ENCODE assay signal across 8 mouse cellular contexts in genomic region chr2:32318709-32319585, GRCm38 (mm10). TPM values are rescaled to one million over a fixed set of nuclear protein-coding genes. Genes with fewer than 3 reads are reported as not detected.
DNase-seq lines count a peak whose midpoint lies in the region; ATAC-seq and TF ChIP-seq lines count a peak whose summit lies in the region.

No protein-coding gene starts in this region.

- intact Hi-C loops in left cerebral cortex, postnatal 4 days (cut with DNase I), result no loop called here

- H3K27me3 ChIP-seq in heart, embryonic 10.5 days (ENCODE audit: insufficient read depth, poor library complexity, severe bottlenecking), result peaks cover 49% of the 10 kb centered on the region
- H3K27me3 ChIP-seq in CH12.LX (replicated peaks), result peaks cover 73% of the 10 kb centered on the region
- peaks cover 25% of the 10 kb centered on the region for H3K27me3 ChIP-seq in heart, postnatal 0 days (ENCODE audit: control insufficient read depth, insufficient read depth, low read length)
- peaks cover 31% of the 10 kb centered on the region for H3K27me3 ChIP-seq in liver, embryonic 16.5 days (ENCODE audit: control insufficient read depth, insufficient read depth, low read depth, low read length)

- H3K27ac ChIP-seq in heart, embryonic 10.5 days, result peak overlapping the region; percentile 91
- H3K27ac ChIP-seq in CH12.LX (ENCODE audit: insufficient read depth, low read depth), result no peak overlapping the region
- peak overlapping the region; percentile 63 for H3K27ac ChIP-seq in heart, postnatal 0 days (ENCODE audit: low read depth)
- no peak overlapping the region for H3K27ac ChIP-seq in liver, embryonic 16.5 days (ENCODE audit: low read length)

- H3K4me1 ChIP-seq in heart, embryonic 10.5 days, result peaks cover 73% of the 10 kb centered on the region
- H3K4me1 ChIP-seq in CH12.LX (ENCODE audit: control insufficient read depth in 1 of 2, insufficient read depth in 2 of 2), result peaks cover 8 to 13% of the 10 kb centered on the region in 2 experiments
- peaks cover 20% of the 10 kb centered on the region for H3K4me1 ChIP-seq in heart, postnatal 0 days (ENCODE audit: control insufficient read depth, insufficient read depth)
- H3K4me1 ChIP-seq in liver, embryonic 16.5 days (ENCODE audit: control insufficient read depth, low read depth, low read length), result no peaks in the 10 kb centered on the region

- in situ Hi-C loops in CH12.LX (cut with MboI; ENCODE audit: low pct_ligation_motif_present, low pct_unique_long_range_greater_than_20kb, low sequenced_read_pairs), result no loop called here

- WGBS in heart, embryonic 10.5 days, result 68% methylated on average over 14 of the region's 14 CpGs
- WGBS in heart, postnatal 0 days, result 70% methylated on average over 14 of the region's 14 CpGs
- WGBS in liver, embryonic 16.5 days (ENCODE audit: insufficient replicate concordance), result 69% methylated on average over 14 of the region's 14 CpGs

- no peaks in the 10 kb centered on the region for H3K9me3 ChIP-seq in heart, embryonic 10.5 days
- no peaks in the 10 kb centered on the region for H3K9me3 ChIP-seq in CH12.LX (replicated peaks; ENCODE audit: low read length)
- H3K9me3 ChIP-seq in heart, postnatal 0 days (replicated peaks; ENCODE audit: control insufficient read depth, low read length), result no peaks in the 10 kb centered on the region
- H3K9me3 ChIP-seq in liver, embryonic 16.5 days (replicated peaks; ENCODE audit: control insufficient read depth, low read length), result no peaks in the 10 kb centered on the region

- no peaks in the 10 kb centered on the region for H3K36me3 ChIP-seq in heart, embryonic 10.5 days
- no peaks in the 10 kb centered on the region for H3K36me3 ChIP-seq in CH12.LX (replicated peaks in 1 of 2; ENCODE audit: control insufficient read depth in 1 of 2, insufficient read depth in 1 of 2, low read length in 1 of 2)
- H3K36me3 ChIP-seq in heart, postnatal 0 days (replicated peaks; ENCODE audit: control insufficient read depth, insufficient read depth, low read length), result no peaks in the 10 kb centered on the region
- H3K36me3 ChIP-seq in liver, embryonic 16.5 days (ENCODE audit: control insufficient read depth, insufficient read depth), result no peaks in the 10 kb centered on the region

- no peak for TF ChIP-seq POLR2A in CH12.LX (IDR thresholded peaks at IDR 0.05; ENCODE audit: low read depth, low read length)

- dilution Hi-C loops in CH12.LX (cut with MboI; ENCODE audit: extremely low pct_ligation_motif_present, extremely low pct_unique_long_range_greater_than_20kb, low sequenced_read_pairs), result no loop called here

- ATAC-seq in heart, postnatal 0 days (ENCODE audit: insufficient read depth, low read depth), result no peak
- ATAC-seq in liver, embryonic 16.5 days (ENCODE audit: low read depth), result no peak

- no peak for TF ChIP-seq CTCF in CH12.LX (conservative IDR thresholded peaks at IDR 0.05 in 1 of 2, IDR thresholded peaks at IDR 0.05 in 1 of 2; ENCODE audit: low read depth in 2 of 2, low read length in 2 of 2)
- no peak for TF ChIP-seq CTCF in heart, postnatal 0 days (IDR thresholded peaks at IDR 0.05; ENCODE audit: low read depth)

- no peak overlapping the region for H3K4me2 ChIP-seq in CH12.LX (ENCODE audit: insufficient read depth, low read depth, poor library complexity, severe bottlenecking)
- peak overlapping the region; percentile 51 for H3K4me2 ChIP-seq in heart, postnatal 0 days (ENCODE audit: low read depth, low read length)
- H3K4me2 ChIP-seq in liver, embryonic 16.5 days (ENCODE audit: low read depth, low read length), result no peak overlapping the region

- H3K9ac ChIP-seq in CH12.LX (ENCODE audit: insufficient read depth, low read depth), result no peak overlapping the region
- peak overlapping the region; percentile 35; the same call in 1 of the 2 replicates for H3K9ac ChIP-seq in heart, postnatal 0 days (replicated peaks; ENCODE audit: low read depth, low read length)
- 0 out of 2 replicates have a peak overlapping the region, but pooled peaks have one; percentile 15 for H3K9ac ChIP-seq in liver, embryonic 16.5 days (ENCODE audit: low read depth, low read length)

- TF ChIP-seq EP300 in CH12.LX (IDR thresholded peaks at IDR 0.05; ENCODE audit: low read length), result no peak
- no peak for TF ChIP-seq EP300 in heart, postnatal 0 days (IDR thresholded peaks at IDR 0.05; ENCODE audit: low read depth)

- TF ChIP-seq RAD21 in CH12.LX (IDR thresholded peaks at IDR 0.05; ENCODE audit: low read depth, low read length), result no peak

- no peak for DNase-seq in heart, embryonic 10.5 days (ENCODE audit: low spot score)
- no peak for DNase-seq in heart, adult 11 months
- no peak for DNase-seq in CH12.LX (ENCODE audit: extremely low read depth)
- DNase-seq in heart, postnatal 0 days (ENCODE audit: low spot score), result no peak
- DNase-seq in layer of hippocampus, postnatal 25 days (ENCODE audit: extremely low spot score in 1 of 2, low spot score in 1 of 2), result no peak
- DNase-seq in adrenal gland, adult 8-10 months, result no peak
- DNase-seq in left cerebral cortex, postnatal 4 days, result no peak

- H3K79me2 ChIP-seq in CH12.LX (replicated peaks; ENCODE audit: control insufficient read depth, extremely low read depth, insufficient read depth, poor library complexity, severe bottlenecking), result no peaks in the 10 kb centered on the region

- peak overlapping the region; percentile 62 for H3K4me3 ChIP-seq in heart, embryonic 10.5 days
- H3K4me3 ChIP-seq in CH12.LX (replicated peaks in 1 of 3; ENCODE audit: low read depth in 2 of 3, low read length in 2 of 3, poor library complexity in 1 of 3), result no peak overlapping the region
- H3K4me3 ChIP-seq in heart, postnatal 0 days (ENCODE audit: low read depth, low read length), result peak overlapping the region; percentile 33
- no peak overlapping the region for H3K4me3 ChIP-seq in liver, embryonic 16.5 days (ENCODE audit: low read depth, low read length)

RNA-seq across cellular contexts. Expression of gene Swi5, which starts 31.1 kb away (rescaled TPM):
- polyA plus RNA-seq in heart, embryonic 10.5 days (2016; fragmentation: Nextera tagmentation; extraction: Ambion mirVana), result 318 and 348 TPM in 2 replicates
- total RNA-seq in CH12.LX (2012; rRNA removed) (295 and 327 TPM in 2 replicates), CH12.LX (2014; rRNA removed) (437 and 491 TPM in 2 replicates)
- 344 and 410 TPM in 2 replicates for polyA plus RNA-seq in CH12.LX (2012; ENCODE audit: insufficient read length, low read depth)
- total RNA-seq in heart, postnatal 0 days (2014; rRNA removed; ENCODE audit: low replicate concordance), result 248 and 262 TPM in 2 replicates
- 330 and 353 TPM in 2 replicates for polyA plus RNA-seq in heart, postnatal 0 days (2015; fragmentation: Nextera tagmentation; extraction: Ambion mirVana)
- polyA plus RNA-seq in liver, embryonic 16.5 days (2015; fragmentation: Nextera tagmentation; extraction: Ambion mirVana), result 134 and 157 TPM in 2 replicates
- total RNA-seq in layer of hippocampus, postnatal 25 days (2021), result 100 to 1,000 TPM; 206 to 208 TPM
- total RNA-seq in adrenal gland, adult 8-10 months (2022), result 100 to 1,000 TPM; 263 to 285 (median 273) TPM
- 100 to 1,000 TPM; 228 to 230 TPM for total RNA-seq in left cerebral cortex, postnatal 4 days (2021)

RNA-seq across cellular contexts. Expression of gene Golga2, which starts 31.8 kb away (rescaled TPM):
- 22.0 and 27.2 TPM in 2 replicates for polyA plus RNA-seq in heart, embryonic 10.5 days (2016; fragmentation: Nextera tagmentation; extraction: Ambion mirVana)
- total RNA-seq in CH12.LX (2012; rRNA removed) (21.2 and 23.0 TPM in 2 replicates), CH12.LX (2014; rRNA removed) (15.4 and 17.0 TPM in 2 replicates)
- polyA plus RNA-seq in CH12.LX (2012; ENCODE audit: insufficient read length, low read depth), result 27.1 and 31.3 TPM in 2 replicates
- total RNA-seq in heart, postnatal 0 days (2014; rRNA removed; ENCODE audit: low replicate concordance), result 46.7 and 56.4 TPM in 2 replicates
- polyA plus RNA-seq in heart, postnatal 0 days (2015; fragmentation: Nextera tagmentation; extraction: Ambion mirVana), result 20.8 and 23.4 TPM in 2 replicates
- 9.5 and 10.0 TPM in 2 replicates for polyA plus RNA-seq in liver, embryonic 16.5 days (2015; fragmentation: Nextera tagmentation; extraction: Ambion mirVana)
- 10 to 100 TPM; 81.4 to 89.9 TPM for total RNA-seq in layer of hippocampus, postnatal 25 days (2021)
- total RNA-seq in adrenal gland, adult 8-10 months (2022), result 10 to 100 TPM; 68.4 to 97.0 (median 84.9) TPM
- total RNA-seq in left cerebral cortex, postnatal 4 days (2021), result 10 to 100 TPM; 75.6 to 81.7 TPM

RNA-seq across cellular contexts. Expression of gene Ciz1, which starts 33.2 kb away (rescaled TPM):
- 41.0 and 48.0 TPM in 2 replicates for polyA plus RNA-seq in heart, embryonic 10.5 days (2016; fragmentation: Nextera tagmentation; extraction: Ambion mirVana)
- total RNA-seq in CH12.LX (2012; rRNA removed) (14.1 and 20.4 TPM in 2 replicates), CH12.LX (2014; rRNA removed) (8.1 and 8.2 TPM in 2 replicates)
- 47.0 and 47.3 TPM in 2 replicates for polyA plus RNA-seq in CH12.LX (2012; ENCODE audit: insufficient read length, low read depth)
- 61.9 and 79.9 TPM in 2 replicates for total RNA-seq in heart, postnatal 0 days (2014; rRNA removed; ENCODE audit: low replicate concordance)
- polyA plus RNA-seq in heart, postnatal 0 days (2015; fragmentation: Nextera tagmentation; extraction: Ambion mirVana), result 17.6 and 18.5 TPM in 2 replicates
- polyA plus RNA-seq in liver, embryonic 16.5 days (2015; fragmentation: Nextera tagmentation; extraction: Ambion mirVana), result 15.1 and 18.8 TPM in 2 replicates
- total RNA-seq in layer of hippocampus, postnatal 25 days (2021), result 10 to 100 TPM; 56.1 to 85.3 TPM
- 100 to 1,000 TPM in 1 of 4 experiments, 10 to 100 TPM in 3; 71.6 to 115 (median 85.4) TPM for total RNA-seq in adrenal gland, adult 8-10 months (2022)
- 100 to 1,000 TPM in 1 of 2 experiments, 10 to 100 TPM in 1; 87.7 to 101 TPM for total RNA-seq in left cerebral cortex, postnatal 4 days (2021)

RNA-seq across cellular contexts. Expression of gene Dnm1, which starts 34.2 kb away (rescaled TPM):
- polyA plus RNA-seq in heart, embryonic 10.5 days (2016; fragmentation: Nextera tagmentation; extraction: Ambion mirVana), result 4.3 and 9.4 TPM in 2 replicates
- total RNA-seq in CH12.LX (2012; rRNA removed) (0.13 and 0.25 TPM in 2 replicates), CH12.LX (2014; rRNA removed) (not detected in 2 replicates)
- 0.20 TPM in 1 of 2 replicates, not detected in the other for polyA plus RNA-seq in CH12.LX (2012; ENCODE audit: insufficient read length, low read depth)
- total RNA-seq in heart, postnatal 0 days (2014; rRNA removed; ENCODE audit: low replicate concordance), result 3.4 and 10.3 TPM in 2 replicates
- polyA plus RNA-seq in heart, postnatal 0 days (2015; fragmentation: Nextera tagmentation; extraction: Ambion mirVana), result 1.5 and 1.6 TPM in 2 replicates
- polyA plus RNA-seq in liver, embryonic 16.5 days (2015; fragmentation: Nextera tagmentation; extraction: Ambion mirVana), result 0.25 and 0.52 TPM in 2 replicates
- 1,000 to 10,000 TPM; 1,309 to 1,323 TPM for total RNA-seq in layer of hippocampus, postnatal 25 days (2021)
- 10 to 100 TPM; 23.2 to 50.0 (median 34.4) TPM for total RNA-seq in adrenal gland, adult 8-10 months (2022)
- total RNA-seq in left cerebral cortex, postnatal 4 days (2021), result 100 to 1,000 TPM; 241 to 308 TPM

RNA-seq across cellular contexts. Expression of gene Uck1, which starts 59.0 kb away (rescaled TPM):
- 63.1 and 65.8 TPM in 2 replicates for polyA plus RNA-seq in heart, embryonic 10.5 days (2016; fragmentation: Nextera tagmentation; extraction: Ambion mirVana)
- total RNA-seq in CH12.LX (2012; rRNA removed), result 45.0 and 47.2 TPM in 2 replicates
- 35.7 and 39.8 TPM in 2 replicates for total RNA-seq in CH12.LX (2014; rRNA removed)
- polyA plus RNA-seq in CH12.LX (2012; ENCODE audit: insufficient read length, low read depth), result 33.6 and 33.7 TPM in 2 replicates
- total RNA-seq in heart, postnatal 0 days (2014; rRNA removed; ENCODE audit: low replicate concordance), result 47.2 and 55.1 TPM in 2 replicates
- polyA plus RNA-seq in heart, postnatal 0 days (2015; fragmentation: Nextera tagmentation; extraction: Ambion mirVana), result 30.0 and 32.1 TPM in 2 replicates
- 27.9 and 28.5 TPM in 2 replicates for polyA plus RNA-seq in liver, embryonic 16.5 days (2015; fragmentation: Nextera tagmentation; extraction: Ambion mirVana)
- total RNA-seq in layer of hippocampus, postnatal 25 days (2021), result 10 to 100 TPM; 52.8 to 60.0 TPM
- 100 to 1,000 TPM; 114 to 126 (median 125) TPM for total RNA-seq in adrenal gland, adult 8-10 months (2022)
- 10 to 100 TPM; 61.8 to 62.5 TPM for total RNA-seq in left cerebral cortex, postnatal 4 days (2021)

Comparison
In these comparisons a context has a peak if more than half of its experiments do, and no peak if none do; other contexts are left out.
1. H3K27ac ChIP-seq: peak in heart, embryonic 10.5 days (single experiment) and heart, postnatal 0 days (single experiment); none in CH12.LX (single experiment) and liver, embryonic 16.5 days (single experiment).
2. H3K4me3 ChIP-seq: peak in heart, embryonic 10.5 days (single experiment) and heart, postnatal 0 days (single experiment); none in CH12.LX (0 of 3) and liver, embryonic 16.5 days (single experiment).